Mouse (Mus musculus) stomach, postnatal 0 days (tissue): ENCODE data around the gene Zfp362.

Experiments
- CTCF ChIP-seq: IDR thresholded peaks from 2 replicates; pipeline ENCODE4 v1.5.1; 2016; ENCODE audit warnings: antibody characterized with exemption, low read depth, mild to moderate bottlenecking, moderate library complexity
- EP300 ChIP-seq: optimal IDR thresholded peaks from 2 replicates; pipeline ENCODE3; 2016; ENCODE audit warnings: antibody characterized with exemption

DNA sequence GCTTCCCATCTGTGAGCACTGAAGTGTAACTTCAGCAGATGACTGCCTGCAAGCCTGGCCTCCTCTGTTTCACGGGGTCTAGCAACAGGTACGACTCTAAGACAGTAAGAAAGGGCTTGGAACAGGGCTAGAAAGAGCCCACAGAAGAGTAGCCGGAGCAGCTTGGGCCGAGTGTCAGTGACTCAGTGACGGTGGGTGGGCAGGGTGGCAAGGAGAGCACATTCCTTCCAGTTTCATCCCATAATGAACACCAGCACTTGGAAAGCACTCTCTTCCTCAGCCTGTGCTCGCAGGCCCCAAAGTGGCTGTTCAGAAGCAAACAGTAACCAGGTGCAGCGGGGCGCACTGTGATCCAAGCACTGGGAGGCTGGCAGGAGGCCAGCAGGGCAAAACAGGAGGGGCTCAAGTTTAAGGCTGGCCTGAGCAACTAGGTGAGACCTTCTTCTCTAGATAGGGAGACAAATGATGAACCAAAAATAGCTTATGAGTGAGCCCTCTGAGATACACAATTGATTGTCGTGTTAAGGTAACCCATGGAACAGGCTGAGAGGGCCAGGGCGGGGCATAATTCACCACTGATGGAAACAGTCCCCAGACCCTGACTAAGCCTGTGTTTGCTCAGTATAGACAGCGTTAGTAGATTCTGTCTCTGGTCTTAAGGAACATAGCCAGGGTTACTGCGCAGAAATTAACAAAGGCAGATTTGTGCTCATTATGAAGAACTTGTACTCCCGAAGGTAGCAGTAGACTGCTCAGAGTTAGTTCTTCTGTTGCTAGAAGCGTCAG is 67.8 kb downstream of the Zfp362 start:
- no peak for TF ChIP-seq CTCF
- TF ChIP-seq EP300 = no peak
